Mouse (Mus musculus): ENCODE results near the gene Adamts6. TPM values are rescaled to one million over a fixed set of nuclear protein-coding genes. Genes with fewer than 3 reads are reported as not detected.

Gene Adamts6
- polyA plus RNA-seq, 1 experiment, result not detected

- H3K4me3 ChIP-seq (replicated peaks), result no peak overlapping the region
- H3K36me3 ChIP-seq (ENCODE audit: control insufficient read depth), result no peaks in the 10 kb centered on the region
- TF ChIP-seq TAL1 (IDR thresholded peaks at IDR 0.05; ENCODE audit: low read length) (no peak), GATA1 (IDR thresholded peaks at IDR 0.05; ENCODE audit: low read length) (no peak)
- no peaks in the 10 kb centered on the region for H3K4me1 ChIP-seq (ENCODE audit: control insufficient read depth)
- no peaks in the 10 kb centered on the region for H3K27me3 ChIP-seq (ENCODE audit: control insufficient read depth)
- H3K9me3 ChIP-seq (ENCODE audit: control insufficient read depth, low read length), result no peaks in the 10 kb centered on the region
Observed at GRCm38 (mm10) chr13:104447470-104447869, 159.8 kb downstream of the Adamts6 start.

DNA sequence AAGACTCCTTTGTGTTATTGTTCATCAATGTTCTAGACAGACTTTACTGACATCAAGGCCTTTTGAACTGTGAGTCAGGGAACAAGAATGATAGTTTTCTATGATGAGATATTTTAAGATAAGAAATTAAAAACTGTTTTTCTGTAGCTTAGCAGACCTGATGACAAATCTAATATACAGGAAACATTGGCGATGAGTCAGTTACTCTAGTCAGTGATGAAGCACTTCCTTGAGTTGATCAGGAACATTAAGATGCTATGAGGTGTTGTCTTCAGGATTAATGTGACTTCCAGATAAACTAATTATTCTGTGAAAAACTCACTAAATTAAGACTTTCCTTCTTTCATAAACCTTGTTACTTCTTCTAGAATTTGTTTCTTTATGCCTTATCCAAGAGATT lies 160.7 kb downstream of the Adamts6 start:
- TF ChIP-seq TAL1 (IDR thresholded peaks at IDR 0.05; ENCODE audit: low read length), result no peak
- TF ChIP-seq GATA1 (IDR thresholded peaks at IDR 0.05; ENCODE audit: low read length), result no peak
- H3K4me1 ChIP-seq (ENCODE audit: control insufficient read depth), result no peaks in the 10 kb centered on the region

GRCm38 (mm10) chr13:104453271-104453974 lies 165.8 kb downstream of the Adamts6 start:
- Histone ChIP-seq H3K9me3 (ENCODE audit: control insufficient read depth, low read length) (no peaks in the 10 kb centered on the region), H3K36me3 (ENCODE audit: control insufficient read depth) (no peaks in the 10 kb centered on the region), H3K4me1 (ENCODE audit: control insufficient read depth) (no peaks in the 10 kb centered on the region), H3K4me3 (replicated peaks) (no peak overlapping the region), H3K27me3 (ENCODE audit: control insufficient read depth) (no peaks in the 10 kb centered on the region)
- no peak for TF ChIP-seq TAL1 (IDR thresholded peaks at IDR 0.05; ENCODE audit: low read length)

More for the DNA sequence above, 160.7 kb downstream of the Adamts6 start:
- Histone ChIP-seq H3K36me3 (ENCODE audit: control insufficient read depth) (no peaks in the 10 kb centered on the region), H3K27me3 (ENCODE audit: control insufficient read depth) (no peaks in the 10 kb centered on the region), H3K9me3 (ENCODE audit: control insufficient read depth, low read length) (no peaks in the 10 kb centered on the region), H3K4me3 (replicated peaks) (no peak overlapping the region)

GRCm38 (mm10) chr13:104460287-104460686 lies 172.7 kb downstream of the Adamts6 start:
- Histone ChIP-seq H3K4me1 (ENCODE audit: control insufficient read depth) (no peaks in the 10 kb centered on the region), H3K36me3 (ENCODE audit: control insufficient read depth) (no peaks in the 10 kb centered on the region), H3K9me3 (ENCODE audit: control insufficient read depth, low read length) (no peaks in the 10 kb centered on the region), H3K27me3 (ENCODE audit: control insufficient read depth) (no peaks in the 10 kb centered on the region), H3K4me3 (replicated peaks) (no peak overlapping the region)
- no peak for TF ChIP-seq TAL1 (IDR thresholded peaks at IDR 0.05; ENCODE audit: low read length)
- no peak for TF ChIP-seq GATA1 (IDR thresholded peaks at IDR 0.05; ENCODE audit: low read length)

GRCm38 (mm10) chr13:104468061-104468460 lies 180.4 kb downstream of the Adamts6 start:
- TF ChIP-seq GATA1 (IDR thresholded peaks at IDR 0.05; ENCODE audit: low read length) (no peak), TAL1 (IDR thresholded peaks at IDR 0.05; ENCODE audit: low read length) (no peak)
- H3K4me3 ChIP-seq (replicated peaks), result no peak overlapping the region
- no peaks in the 10 kb centered on the region for H3K9me3 ChIP-seq (ENCODE audit: control insufficient read depth, low read length)
- H3K4me1 ChIP-seq (ENCODE audit: control insufficient read depth), result no peaks in the 10 kb centered on the region
- no peaks in the 10 kb centered on the region for H3K36me3 ChIP-seq (ENCODE audit: control insufficient read depth)
- no peaks in the 10 kb centered on the region for H3K27me3 ChIP-seq (ENCODE audit: control insufficient read depth)

GRCm38 (mm10) chr13:104476285-104476956 lies 188.8 kb downstream of the Adamts6 start:
- no peaks in the 10 kb centered on the region for H3K9me3 ChIP-seq (ENCODE audit: control insufficient read depth, low read length)
- no peak overlapping the region for H3K4me3 ChIP-seq (replicated peaks)
- no peaks in the 10 kb centered on the region for H3K4me1 ChIP-seq (ENCODE audit: control insufficient read depth)
- H3K36me3 ChIP-seq (ENCODE audit: control insufficient read depth), result no peaks in the 10 kb centered on the region
- H3K27me3 ChIP-seq (ENCODE audit: control insufficient read depth), result no peaks in the 10 kb centered on the region
- TF ChIP-seq GATA1 (IDR thresholded peaks at IDR 0.05; ENCODE audit: low read length) (no peak), TAL1 (IDR thresholded peaks at IDR 0.05; ENCODE audit: low read length) (no peak)

GRCm38 (mm10) chr13:104482426-104483089 lies 194.9 kb downstream of the Adamts6 start:
- no peak overlapping the region for H3K4me3 ChIP-seq (replicated peaks)
- H3K4me1 ChIP-seq (ENCODE audit: control insufficient read depth), result no peaks in the 10 kb centered on the region
- no peaks in the 10 kb centered on the region for H3K27me3 ChIP-seq (ENCODE audit: control insufficient read depth)
- H3K36me3 ChIP-seq (ENCODE audit: control insufficient read depth), result no peaks in the 10 kb centered on the region
- TF ChIP-seq GATA1 (IDR thresholded peaks at IDR 0.05; ENCODE audit: low read length) (no peak), TAL1 (IDR thresholded peaks at IDR 0.05; ENCODE audit: low read length) (no peak)
- no peaks in the 10 kb centered on the region for H3K9me3 ChIP-seq (ENCODE audit: control insufficient read depth, low read length)

GRCm38 (mm10) chr13:104483111-104483722 lies 195.6 kb downstream of the Adamts6 start:
- Histone ChIP-seq H3K36me3 (ENCODE audit: control insufficient read depth) (no peaks in the 10 kb centered on the region), H3K4me3 (replicated peaks) (no peak overlapping the region), H3K4me1 (ENCODE audit: control insufficient read depth) (no peaks in the 10 kb centered on the region), H3K27me3 (ENCODE audit: control insufficient read depth) (no peaks in the 10 kb centered on the region), H3K9me3 (ENCODE audit: control insufficient read depth, low read length) (no peaks in the 10 kb centered on the region)
- TF ChIP-seq TAL1 (IDR thresholded peaks at IDR 0.05; ENCODE audit: low read length) (no peak), GATA1 (IDR thresholded peaks at IDR 0.05; ENCODE audit: low read length) (no peak)
